Mouse (Mus musculus): ENCODE data around the gene Cd1d1.

Gene Cd1d1

DNA sequence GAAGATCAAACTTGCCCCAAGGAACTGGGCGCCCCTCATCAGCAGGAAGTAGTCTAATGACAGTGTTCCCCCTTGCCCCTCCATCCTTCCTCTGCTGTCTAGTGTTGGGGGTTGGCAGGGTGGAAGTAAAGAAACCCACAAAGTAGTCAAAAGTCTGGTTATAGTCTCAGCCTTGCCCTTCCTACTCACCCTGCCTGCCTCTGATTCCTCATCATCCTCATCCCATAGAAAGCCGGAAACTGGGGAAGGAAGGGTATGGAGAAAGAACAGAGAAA is 37.9 kb downstream of the Cd1d1 start:
- in situ Hi-C loops (cut with MseI, MboI) = no loop called here

DNA sequence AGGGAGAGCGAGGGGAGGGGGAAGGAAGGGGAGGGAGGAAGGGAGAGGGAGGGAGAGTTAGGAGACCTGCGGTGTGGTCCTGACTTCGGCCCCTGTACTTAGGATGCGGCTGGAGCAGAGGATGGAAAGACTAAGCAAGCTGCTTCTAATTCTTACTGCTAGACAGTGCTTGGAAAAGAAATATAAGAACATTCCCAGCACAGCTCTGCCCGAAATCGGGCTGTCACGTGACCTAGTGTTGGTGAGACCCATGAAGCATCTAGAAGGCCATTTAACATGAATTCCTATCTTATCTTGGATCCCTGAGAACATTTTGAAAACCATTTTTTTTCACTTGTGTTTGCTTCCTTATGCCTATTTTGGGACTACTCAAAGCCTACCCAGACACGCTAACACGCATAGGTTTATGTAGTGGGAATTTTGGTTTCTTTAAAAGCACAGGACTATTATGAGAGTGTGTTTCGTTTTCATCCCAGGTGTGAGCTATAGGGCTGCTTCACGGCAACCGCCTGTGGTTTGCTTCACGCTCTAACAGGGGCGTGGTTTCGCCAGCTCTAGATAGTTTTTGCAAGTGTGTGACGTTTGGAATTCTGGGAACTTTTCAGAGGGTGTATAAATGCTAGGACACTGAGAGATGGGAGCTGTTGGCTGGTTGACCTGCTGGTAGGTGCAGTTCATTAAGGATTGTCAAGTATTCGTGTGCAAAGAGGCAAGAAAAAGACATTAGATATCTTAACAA is 38.4 kb downstream of the Cd1d1 start:
- in situ Hi-C loops (cut with MseI, MboI) = no loop called here

- in situ Hi-C loops (cut with MseI, MboI) = no loop called here
Observed at GRCm38 (mm10) chr3:86959088-86959487, 40.2 kb downstream of the Cd1d1 start.

DNA sequence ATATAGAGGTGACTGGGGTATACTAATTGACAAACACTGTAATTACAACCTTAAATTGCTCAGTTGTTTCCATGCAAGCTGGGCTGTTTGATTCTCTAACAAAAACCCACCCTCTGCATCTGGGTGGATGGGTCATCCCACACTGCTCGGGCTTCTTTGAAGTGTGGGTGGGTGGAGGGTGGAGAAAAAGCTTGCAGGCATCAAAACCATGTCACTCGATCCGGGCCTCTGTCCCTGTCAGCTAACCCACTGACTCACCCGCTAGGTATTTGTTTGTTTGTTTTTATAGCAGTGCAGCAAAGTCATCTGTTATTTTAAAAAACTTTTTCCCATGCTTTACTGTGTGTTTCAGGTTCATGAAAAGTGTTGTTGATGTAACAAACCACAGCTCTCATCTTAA is 43.9 kb downstream of the Cd1d1 start:
- in situ Hi-C loops (cut with MseI, MboI) = no loop called here

- in situ Hi-C loops (cut with MseI, MboI) = no loop called here
Observed at GRCm38 (mm10) chr3:86954521-86954920, 44.7 kb downstream of the Cd1d1 start.

- in situ Hi-C loops (cut with MseI, MboI) = no loop called here
Observed at GRCm38 (mm10) chr3:86953819-86954218, 45.4 kb downstream of the Cd1d1 start.

- in situ Hi-C loops (cut with MseI, MboI) = no loop called here
Observed at GRCm38 (mm10) chr3:86950652-86951051, 48.6 kb downstream of the Cd1d1 start.
